Mouse (Mus musculus) retina, adult 2 months (tissue): Measurements from ENCODE around the gene Mcm5.

Experiments used
- DNase-seq: peaks from one replicate; pipeline ENCODE4 v3.0.0-alpha.2; 2012; ENCODE audit warnings: low read depth, low spot score

Gene Mcm5

DNA sequence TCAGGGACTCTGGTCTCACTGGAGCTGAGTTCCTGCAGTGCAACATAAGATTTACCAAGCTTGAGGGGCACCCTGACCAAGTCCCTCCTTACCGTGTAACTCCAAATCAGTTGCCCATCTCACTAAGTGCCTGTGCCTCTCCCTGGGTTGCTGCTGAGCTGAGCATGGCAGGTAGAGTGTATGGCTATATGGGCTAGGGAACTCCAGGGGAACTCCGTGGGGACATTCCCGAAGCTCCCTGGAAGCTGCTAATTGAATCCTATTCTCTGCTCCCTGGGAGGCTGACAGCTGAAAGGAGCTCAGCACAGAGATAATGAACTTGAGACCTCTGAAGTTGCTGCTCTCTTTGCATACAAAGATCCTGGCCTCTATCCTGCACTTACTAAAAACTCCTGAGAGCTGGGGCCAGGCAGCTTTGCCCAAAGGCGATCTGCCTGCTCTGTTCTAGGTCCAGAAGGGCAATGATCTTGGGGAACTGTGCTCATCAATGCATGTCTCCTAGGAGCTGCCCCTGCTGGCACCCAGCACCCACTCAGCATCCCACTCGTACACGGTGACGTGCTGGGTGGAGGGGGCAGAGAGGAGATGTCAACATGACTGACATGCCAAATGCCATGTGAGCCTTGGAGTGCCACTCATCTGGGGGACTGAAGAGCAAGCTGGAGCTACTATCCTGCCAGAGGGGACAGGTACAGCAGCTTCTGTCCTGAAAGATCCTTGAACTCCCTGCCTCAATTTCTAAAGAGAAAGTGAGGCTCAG, 48.3 kb downstream of the Mcm5 start:
- DNase-seq = no peak

- DNase-seq = no peak
Measured at GRCm38 (mm10) chr8:75169363-75169762, 60.0 kb downstream of the Mcm5 start.

DNA sequence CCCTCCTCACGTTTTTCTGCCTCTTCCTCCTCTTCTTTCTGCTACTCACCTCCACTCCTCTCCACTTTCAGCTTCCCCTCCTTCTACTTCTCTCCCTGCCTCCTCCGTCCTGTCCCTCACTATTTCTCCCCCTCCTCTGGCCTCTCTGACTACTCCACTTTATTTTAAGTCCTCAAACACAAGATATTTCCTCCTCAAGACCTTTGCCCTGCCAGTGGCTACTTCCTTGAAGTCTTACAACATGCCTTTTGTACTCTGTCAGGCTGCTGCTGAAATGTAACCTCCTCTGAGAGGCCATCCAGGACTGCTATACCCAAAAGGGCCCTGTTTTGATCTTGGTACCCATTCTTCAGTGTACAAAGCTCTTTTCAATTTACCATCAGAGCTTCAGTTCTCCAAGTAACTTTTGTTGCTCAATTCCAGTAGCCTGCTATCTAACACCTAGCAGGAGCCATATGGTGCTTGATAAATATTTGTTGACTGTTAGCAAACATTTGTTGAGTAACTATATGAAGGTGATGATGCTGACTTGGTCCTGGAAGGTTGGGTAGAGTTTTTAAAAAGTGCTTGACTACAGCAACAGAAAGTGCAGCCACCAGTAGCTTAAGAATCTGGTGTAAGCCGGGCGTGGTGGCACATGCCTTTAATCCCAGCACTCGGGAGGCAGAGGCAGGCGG, 62.8 kb downstream of the Mcm5 start:
- DNase-seq = no peak
